Mouse (Mus musculus) lung, adult 10 weeks (tissue): ENCODE measurements around the gene Gm4340. TPM values are rescaled to one million over a fixed set of nuclear protein-coding genes. Genes with fewer than 3 reads are reported as not detected.

Experiments
- polyA plus RNA-seq: library from polyadenylated mRNA; stranded (reverse); fragments of 350-450 nt; fragmentation: Illumina TruSeq; extraction: RNeasy Lipid Tissue Mini Kit (QIAGEN cat#74804); gene quantifications from one replicate; pipeline ENCODE4 v1.2.3, GENCODE M21; 2014; ENCODE audit warnings: low read depth, low replicate concordance; ENCODE audit not compliant: insufficient read depth

Gene Gm4340
- polyA plus RNA-seq, result not detected

DNA sequence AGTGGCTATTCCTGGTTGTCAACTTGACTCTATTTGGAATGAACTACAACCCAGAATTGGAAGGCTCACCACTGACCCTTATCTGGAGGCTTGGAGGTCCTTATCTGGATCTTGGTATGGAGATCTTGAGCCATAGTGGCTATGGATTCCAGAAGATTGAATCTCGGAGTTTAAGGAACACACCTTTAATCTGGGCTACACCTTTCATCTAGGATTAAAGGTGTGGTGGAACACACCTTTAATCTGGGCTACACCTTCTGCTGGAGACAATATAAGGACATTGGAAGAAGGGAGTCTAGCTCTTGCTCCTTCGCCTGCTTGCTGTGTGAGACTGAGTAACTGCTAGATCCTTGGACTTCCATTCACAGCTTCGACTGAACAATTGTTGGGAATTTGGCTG, at the start of gene Gm4340:
TSS of gene Gm4340 (plus strand) at position 301 of the 400 bp plus-strand sequence.

DNA sequence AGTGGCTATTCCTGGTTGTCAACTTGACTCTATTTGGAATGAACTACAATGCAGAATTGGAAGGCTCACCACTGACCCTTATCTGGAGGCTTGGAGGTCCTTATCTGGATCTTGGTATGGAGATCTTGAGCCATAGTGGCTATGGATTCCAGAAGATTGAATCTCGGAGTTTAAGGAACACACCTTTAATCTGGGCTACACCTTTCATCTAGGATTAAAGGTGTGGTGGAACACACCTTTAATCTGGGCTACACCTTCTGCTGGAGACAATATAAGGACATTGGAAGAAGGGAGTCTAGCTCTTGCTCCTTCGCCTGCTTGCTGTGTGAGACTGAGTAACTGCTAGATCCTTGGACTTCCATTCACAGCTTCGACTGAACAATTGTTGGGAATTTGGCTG, 42.6 kb upstream of the Gm4340 start, which contains the start of gene Gm6763:
TSS of gene Gm6763 (plus strand) at position 301 of the 400 bp plus-strand sequence.

DNA sequence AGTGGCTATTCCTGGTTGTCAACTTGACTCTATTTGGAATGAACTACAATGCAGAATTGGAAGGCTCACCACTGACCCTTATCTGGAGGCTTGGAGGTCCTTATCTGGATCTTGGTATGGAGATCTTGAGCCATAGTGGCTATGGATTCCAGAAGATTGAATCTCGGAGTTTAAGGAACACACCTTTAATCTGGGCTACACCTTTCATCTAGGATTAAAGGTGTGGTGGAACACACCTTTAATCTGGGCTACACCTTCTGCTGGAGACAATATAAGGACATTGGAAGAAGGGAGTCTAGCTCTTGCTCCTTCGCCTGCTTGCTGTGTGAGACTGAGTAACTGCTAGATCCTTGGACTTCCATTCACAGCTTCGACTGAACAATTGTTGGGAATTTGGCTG, 34.1 kb upstream of the Gm4340 start, which contains the start of gene Gm8764:
TSS of gene Gm8764 (plus strand) at position 301 of the 400 bp plus-strand sequence.

DNA sequence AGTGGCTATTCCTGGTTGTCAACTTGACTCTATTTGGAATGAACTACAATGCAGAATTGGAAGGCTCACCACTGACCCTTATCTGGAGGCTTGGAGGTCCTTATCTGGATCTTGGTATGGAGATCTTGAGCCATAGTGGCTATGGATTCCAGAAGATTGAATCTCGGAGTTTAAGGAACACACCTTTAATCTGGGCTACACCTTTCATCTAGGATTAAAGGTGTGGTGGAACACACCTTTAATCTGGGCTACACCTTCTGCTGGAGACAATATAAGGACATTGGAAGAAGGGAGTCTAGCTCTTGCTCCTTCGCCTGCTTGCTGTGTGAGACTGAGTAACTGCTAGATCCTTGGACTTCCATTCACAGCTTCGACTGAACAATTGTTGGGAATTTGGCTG, 25.6 kb upstream of the Gm4340 start, which contains the start of gene Gm21304:
TSS of gene Gm21304 (plus strand) at position 301 of the 400 bp plus-strand sequence.

DNA sequence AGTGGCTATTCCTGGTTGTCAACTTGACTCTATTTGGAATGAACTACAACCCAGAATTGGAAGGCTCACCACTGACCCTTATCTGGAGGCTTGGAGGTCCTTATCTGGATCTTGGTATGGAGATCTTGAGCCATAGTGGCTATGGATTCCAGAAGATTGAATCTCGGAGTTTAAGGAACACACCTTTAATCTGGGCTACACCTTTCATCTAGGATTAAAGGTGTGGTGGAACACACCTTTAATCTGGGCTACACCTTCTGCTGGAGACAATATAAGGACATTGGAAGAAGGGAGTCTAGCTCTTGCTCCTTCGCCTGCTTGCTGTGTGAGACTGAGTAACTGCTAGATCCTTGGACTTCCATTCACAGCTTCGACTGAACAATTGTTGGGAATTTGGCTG, 17.1 kb upstream of the Gm4340 start, which contains the start of gene Gm21312:
TSS of gene Gm21312 (plus strand) at position 301 of the 400 bp plus-strand sequence.

DNA sequence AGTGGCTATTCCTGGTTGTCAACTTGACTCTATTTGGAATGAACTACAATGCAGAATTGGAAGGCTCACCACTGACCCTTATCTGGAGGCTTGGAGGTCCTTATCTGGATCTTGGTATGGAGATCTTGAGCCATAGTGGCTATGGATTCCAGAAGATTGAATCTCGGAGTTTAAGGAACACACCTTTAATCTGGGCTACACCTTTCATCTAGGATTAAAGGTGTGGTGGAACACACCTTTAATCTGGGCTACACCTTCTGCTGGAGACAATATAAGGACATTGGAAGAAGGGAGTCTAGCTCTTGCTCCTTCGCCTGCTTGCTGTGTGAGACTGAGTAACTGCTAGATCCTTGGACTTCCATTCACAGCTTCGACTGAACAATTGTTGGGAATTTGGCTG, 8.6 kb upstream of the Gm4340 start, which contains the start of gene Gm20765:
TSS of gene Gm20765 (plus strand) at position 301 of the 400 bp plus-strand sequence.

Other genes with a start within 250 kb of the Gm4340 start
- not detected for gene Gm21293, start 51.1 kb upstream of the Gm4340 start, polyA plus RNA-seq
- not detected for gene Gm6763, start 42.5 kb upstream of the Gm4340 start, polyA plus RNA-seq
- not detected for gene Gm8764, start 34.0 kb upstream of the Gm4340 start, polyA plus RNA-seq
- gene Gm21304, start 25.5 kb upstream of the Gm4340 start, polyA plus RNA-seq, result not detected
- gene Gm21312, start 17.0 kb upstream of the Gm4340 start, polyA plus RNA-seq, result not detected
- gene Gm20765, start 8.5 kb upstream of the Gm4340 start, polyA plus RNA-seq, result not detected